Mouse (Mus musculus) neural tube, embryonic 10.5 days (tissue): ENCODE measurements around the gene Vangl2.
A peak's percentile ranks its signal among the peaks of the same experiment; 100 is the strongest.

ENCODE experiments used
- DNase-seq: peaks from one replicate; pipeline ENCODE4 v3.0.0-alpha.2; 2017; ENCODE audit warnings: low spot score; ENCODE audit errors: extremely low spot score

Gene Vangl2

DNA sequence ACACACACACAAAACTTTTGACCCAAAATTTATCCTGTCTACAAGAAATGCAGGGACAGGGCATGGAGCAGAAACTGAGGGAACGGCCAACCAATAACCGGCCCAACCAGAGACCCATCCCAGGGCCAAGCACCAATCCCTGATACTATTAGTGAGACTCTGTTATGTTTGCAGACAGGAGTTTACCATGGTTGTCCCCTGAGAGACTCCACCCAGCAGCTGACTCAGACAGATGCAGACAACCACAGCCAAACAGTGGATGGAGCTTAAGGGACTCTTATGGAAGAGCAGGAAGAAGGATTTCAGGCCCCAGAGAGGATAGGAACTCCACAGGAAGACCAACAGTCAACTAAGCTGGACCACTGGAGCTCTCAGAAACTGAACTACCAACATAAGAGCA lies 1.7 kb upstream of the Vangl2 start:
- DNase-seq: no peak

DNA sequence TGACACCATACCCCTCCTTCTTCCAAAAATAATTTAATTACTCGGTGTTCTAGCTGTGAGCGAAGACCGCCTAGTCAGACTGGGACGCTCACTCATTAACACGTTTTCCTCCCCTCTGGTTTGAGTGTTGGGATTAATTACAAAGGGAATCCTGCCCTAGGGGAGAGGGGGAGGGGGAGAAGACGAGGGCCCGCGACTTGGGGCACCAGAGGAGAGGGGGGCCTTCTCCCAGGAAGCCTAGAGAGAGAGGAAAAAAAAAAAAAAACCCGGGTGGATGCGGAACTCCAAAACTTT lies 488 bp downstream of the Vangl2 start:
- no peak for DNase-seq

DNA sequence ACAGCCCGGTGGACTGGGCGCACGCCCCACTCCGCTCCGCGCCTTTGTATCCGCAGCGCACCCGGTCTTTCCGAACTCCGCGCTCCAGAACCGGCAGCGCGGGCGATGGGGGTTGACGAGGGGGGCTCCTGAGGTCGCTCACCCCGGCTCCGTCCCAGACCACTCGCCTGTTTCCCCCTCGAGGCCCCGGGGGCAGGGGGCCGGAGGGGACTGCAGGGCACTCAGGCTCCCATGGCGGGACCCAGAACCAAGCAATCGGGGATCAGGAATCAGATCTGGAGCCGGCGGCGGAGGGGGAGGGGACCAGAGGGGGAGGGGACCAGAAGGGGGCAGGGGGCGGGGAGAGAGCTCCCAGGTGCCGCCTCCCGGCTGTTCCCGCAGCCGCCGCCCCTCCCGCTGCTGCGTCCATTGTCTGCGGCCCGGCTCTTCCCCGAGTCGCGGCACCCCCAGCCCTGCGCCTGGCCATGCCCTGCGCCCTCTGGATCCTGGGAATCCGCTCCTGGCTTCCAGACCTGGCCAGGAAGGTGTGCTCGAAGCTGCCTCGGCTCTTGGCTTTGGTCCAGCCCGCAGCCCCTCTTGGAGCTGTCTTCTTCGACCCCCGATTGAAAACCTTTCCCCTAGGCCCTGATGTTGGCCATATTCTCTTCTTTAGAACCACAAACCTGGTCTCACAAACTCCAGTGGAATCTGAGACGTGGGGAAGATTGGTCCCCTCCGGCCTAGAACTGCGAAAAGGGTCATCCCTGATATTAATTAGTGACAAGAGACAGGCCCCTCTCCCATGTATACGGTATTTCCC lies 1.0 kb downstream of the Vangl2 start:
- DNase-seq: peak; percentile 98

DNA sequence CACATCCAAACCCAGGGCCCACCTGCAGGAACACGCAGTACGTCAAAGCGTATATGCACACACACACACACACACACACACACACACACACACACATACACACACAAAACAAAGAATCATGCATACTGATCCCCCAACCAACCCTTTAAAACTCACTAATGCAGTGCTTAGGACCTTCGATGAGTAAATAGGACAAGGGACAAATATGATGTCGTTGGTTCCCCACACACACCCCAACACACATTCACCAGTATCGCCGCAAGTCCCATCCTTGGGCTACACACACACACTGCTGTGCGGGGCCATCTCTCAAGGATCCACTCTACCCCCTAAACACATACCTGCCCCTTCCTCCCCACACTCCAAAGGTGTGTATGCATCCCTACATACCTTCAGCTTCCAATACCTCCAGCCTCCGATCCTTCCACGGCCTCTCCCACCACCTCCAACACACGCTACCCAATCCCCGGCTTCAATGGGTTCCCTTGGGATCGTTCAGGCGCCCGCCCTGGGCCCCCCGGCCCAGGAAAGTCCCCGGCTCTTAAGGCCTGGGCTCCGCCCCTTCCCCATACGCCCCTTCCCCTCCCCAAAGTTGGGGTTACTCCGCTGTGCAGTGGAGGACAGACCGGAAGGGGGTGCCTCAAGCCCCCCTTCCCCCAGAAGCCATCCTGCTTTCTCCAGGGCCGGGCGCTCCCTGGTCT lies 1.9 kb downstream of the Vangl2 start:
- DNase-seq: peak; percentile 67

DNA sequence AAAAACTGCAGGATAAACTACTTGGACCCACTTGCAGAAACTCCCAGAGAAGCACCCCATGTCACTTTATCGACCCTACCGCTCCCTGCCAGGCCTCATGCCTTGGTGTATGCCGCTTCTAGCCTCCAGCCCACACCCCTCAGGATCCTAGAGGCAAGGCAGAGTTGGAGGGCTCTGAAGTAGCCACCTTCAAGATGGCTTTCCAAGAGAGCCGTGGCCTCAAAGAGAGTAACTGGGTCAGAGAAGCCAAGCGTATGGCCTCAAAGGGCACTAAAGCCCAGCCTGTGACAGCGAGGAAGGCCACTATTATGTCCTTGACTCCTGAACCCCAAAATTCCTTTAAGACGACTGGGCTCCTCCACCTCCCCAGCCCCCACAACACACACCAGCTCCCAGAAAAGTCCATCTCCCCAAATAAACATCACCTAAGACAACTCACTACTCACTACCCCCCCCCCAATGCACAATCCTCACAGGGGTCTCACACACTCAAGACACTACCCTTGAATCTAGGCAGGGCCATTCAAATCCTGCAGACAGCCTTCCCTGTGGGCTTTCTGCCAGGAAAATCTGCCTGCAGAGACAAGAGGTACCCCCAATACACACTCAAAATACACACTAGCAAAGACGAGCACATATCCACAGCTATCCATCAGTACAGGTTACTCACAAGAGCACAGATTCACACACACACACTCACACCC lies 2.9 kb downstream of the Vangl2 start:
- no peak for DNase-seq

DNA sequence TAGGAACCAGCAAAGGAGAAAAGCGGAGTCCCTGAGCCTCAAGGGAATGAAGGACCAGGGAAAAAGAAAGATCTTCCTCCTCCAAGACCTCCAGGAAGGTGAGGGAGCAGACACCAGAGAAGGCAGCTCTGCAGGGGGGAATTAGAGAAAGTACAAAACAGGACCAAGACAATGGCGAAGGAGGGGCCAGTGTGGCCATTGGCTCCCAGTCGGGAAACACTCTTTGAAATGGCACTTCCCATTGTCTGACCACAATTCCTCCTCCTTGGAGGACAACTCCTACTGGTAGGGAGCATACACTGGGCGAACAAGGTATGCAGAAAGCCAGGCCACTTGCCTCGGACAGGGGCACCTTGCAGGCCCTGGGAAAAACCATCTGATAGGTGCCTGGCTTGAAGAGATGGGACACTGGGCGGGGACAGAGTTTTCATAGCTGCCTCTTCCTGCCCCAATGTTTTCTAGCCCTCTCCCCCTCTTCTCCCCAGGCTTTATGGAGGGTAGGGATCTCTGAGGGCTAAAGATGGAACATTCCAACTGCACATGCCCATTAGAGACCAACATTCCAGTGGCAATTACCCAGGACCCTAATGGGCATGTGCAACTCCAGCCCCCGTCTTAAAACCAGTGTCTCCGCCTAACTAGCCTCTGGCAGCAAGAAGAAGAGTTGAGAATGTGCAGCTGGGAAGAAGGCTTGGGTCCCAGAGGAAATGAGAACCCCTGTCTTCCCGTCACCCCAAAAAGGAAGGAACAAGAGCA lies 3.9 kb downstream of the Vangl2 start:
- no peak for DNase-seq

DNA sequence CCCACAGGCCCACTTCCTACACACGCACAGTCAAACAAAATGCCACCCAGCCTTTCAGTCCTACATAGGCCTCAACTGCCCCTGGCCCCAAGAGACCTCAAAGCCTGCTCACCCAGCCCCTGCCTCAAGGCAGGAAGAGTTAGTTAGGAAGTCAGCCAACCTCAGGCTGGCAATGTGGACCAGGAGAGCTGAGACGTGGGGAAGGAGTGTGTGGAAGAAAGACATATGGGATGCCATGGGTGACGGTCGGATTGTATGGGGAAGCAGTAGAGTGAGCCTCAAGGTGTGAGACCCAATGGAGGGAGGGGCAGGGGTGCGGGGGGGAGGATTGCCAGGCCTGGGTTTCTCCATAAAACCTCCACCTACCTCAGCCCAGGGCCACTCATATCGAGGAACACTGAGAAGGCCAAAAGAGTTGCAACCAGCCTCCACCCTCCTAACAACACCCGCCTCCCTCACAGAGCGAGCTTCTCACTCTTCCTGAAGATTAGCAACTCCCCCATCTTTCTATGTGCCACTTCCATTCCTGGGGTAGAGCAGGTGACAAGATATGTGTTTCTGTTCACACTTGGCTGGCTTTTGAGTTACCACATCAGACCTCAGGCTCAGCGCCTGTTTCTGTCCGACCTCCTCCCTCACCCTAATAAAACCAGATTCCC lies 8.3 kb downstream of the Vangl2 start:
- DNase-seq: no peak

DNA sequence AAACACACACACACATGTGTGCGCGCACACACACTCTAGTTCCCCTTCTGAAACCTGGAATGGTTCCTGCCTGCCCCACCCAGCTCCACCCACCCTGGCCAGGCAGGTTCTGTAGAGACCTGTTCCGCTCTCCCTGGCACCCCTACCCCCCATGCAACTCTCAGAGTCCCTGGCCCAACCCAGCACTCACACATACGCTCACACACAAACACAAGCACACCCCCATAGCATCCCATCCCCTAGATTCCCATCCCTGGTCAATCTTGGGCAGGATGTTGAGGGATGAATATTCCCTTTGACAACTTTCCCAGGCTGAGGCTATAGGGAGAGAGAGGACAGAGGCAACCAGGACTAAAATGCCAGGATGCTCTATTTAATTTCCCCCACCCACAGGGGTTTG lies 8.9 kb downstream of the Vangl2 start:
- no peak for DNase-seq

DNA sequence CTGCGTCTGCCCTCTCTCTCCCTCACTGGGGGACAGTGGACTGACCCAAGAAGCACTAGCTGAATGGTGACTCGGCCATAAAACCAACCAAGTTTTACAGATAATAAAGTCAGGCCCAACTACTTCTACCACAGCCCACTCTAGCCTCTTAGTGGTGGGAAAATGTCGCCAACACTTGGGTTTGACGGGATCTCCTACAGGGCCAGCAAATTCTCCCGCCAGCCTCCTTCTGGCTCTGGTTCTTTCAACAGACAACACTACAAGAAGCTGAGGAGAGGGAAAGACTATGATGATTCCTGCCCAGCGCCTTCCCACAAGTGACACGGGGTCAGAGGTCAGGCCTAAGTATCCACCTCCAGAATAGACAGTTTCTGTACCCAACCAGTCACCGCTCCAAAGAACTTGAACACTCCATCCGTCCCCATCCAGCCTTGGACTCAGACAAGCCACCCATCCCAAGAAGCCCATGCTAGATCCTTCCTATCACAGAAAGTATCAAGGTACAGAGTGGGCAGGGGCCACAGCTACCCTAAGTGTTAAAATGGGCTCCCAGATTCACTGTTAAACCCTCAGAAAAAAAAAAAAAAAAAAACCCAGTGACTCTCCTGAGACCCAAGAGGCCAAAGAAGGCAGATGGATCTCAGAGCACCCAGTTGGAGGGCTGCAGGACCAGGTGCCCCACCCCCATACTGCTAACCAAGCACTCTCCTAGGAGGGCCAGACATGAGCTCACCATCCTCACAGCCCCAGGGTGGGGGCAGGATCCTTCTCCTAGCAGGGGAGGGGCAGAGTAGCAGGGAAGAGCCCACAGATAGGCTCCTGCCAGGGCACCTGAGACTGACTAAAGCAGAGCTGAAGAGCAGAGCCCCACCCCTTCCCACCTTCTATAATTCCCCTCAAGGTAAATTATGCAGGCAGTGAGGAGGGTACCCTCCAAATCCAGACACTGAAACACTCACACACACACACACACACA lies 9.6 kb downstream of the Vangl2 start:
- DNase-seq: no peak

DNA sequence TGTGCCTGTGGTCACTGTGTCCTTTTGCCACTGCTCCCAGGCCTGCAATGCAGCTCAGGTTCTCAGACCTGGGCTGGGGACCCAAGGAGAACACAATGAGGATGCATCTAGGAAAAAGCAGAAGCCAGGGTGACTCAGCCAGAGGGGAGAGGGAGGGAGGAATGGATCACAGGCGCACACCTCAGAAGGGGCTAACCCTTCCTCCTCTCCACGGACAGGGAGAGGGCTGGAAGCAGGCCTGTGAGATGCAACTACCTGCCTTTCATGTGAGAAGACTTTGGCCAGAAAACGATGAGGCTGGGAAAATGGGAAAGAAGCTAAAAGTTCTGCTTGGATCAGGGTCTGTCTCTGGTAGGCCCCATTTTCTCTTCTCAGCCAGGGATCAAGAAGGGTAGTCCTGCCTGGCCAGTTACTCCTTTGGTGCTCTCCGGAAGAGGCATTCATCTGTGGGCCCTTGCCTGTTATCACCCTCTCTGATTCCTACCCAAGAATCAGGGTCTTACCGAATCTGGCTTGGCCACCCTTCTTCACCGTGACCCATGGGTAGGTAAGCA lies 10.7 kb downstream of the Vangl2 start:
- no peak for DNase-seq

DNA sequence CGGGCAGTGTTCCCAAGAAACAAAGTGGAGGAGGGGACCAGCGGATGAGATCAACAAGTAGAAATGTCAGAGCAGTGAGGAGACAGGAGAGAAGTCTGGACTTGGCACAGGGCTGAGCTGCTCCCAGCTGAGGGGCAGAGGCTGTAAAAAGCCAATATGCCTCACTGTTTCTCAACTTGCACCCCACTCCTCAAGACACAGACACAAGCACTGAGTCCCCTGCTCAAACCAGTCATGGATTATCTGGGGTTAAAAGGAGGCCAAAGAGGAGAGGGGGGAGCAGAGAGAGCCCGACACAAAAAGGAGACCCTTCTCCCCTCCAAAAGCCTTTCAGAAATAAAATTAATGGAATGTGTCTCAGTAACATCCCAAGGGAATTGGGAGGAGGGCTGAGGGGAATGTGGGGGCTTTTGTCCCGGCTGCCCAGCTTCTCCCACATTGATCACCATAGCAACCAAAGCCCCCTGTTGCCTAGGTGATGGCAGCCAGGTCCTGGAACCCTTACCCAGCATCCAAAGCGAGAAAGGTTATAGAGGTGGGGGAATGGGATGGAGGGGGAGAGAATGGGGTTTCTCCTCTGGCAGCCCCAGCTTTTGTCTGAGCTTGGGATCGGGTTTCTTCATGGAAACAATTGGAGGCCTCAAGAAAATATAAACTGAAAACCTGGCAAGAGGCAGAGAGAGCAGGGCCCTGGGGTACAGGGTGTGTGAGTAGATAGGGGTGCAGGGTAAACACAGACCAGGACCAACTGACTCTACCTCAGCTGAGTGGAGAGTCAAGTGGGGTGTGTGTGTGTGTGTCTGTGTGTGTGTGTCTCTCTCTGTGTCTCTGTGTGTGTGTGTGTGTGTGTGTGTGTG lies 11.4 kb downstream of the Vangl2 start:
- peak; percentile 86 for DNase-seq

DNA sequence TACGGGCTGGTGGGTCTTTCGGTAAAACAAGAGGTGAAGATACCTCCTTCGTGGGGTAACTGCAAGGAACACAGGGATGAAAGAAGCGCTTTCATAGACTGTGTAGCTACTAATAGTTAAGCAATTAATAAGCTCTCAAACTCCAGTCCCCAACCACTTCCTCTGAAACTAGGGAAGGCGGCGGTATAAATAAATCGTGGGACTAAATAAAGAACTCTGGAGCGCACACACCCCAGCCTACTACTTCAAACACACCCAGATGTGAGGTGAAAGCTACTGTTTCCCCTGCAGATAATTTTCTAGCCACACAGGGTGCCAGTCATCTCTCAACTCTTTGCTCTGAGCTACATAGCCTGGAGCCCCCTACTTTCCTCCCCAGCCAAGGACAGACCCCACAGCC lies 12.2 kb downstream of the Vangl2 start:
- DNase-seq: no peak

DNA sequence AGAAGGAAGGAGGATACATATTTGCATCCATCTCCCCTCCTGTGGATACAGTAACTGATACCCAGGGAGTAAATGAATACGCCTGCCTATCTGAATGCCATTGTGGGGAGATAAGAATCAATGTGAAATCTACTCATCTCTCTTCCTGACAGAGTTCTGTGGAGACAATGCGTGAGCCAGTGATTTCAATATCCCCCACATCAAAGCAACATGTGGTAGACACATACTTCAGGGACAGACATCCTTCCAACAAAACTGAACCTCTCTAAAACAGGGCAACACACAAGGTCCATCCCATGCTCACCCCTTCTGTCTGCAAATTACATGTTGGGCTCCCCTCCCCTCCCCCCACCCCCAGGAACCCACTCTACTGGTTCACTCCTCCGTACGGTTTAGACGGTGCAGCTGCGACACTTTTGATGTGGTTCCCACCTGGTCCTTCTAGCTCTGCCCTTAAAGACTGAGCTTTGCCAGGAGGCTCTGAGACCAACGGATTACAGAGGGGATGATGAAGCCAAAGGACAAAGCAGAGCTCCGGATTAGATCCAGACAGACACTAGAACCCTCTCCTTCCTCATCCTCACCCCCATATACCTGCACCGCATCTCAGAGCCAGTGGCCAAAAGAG lies 12.8 kb downstream of the Vangl2 start:
- no peak for DNase-seq

DNA sequence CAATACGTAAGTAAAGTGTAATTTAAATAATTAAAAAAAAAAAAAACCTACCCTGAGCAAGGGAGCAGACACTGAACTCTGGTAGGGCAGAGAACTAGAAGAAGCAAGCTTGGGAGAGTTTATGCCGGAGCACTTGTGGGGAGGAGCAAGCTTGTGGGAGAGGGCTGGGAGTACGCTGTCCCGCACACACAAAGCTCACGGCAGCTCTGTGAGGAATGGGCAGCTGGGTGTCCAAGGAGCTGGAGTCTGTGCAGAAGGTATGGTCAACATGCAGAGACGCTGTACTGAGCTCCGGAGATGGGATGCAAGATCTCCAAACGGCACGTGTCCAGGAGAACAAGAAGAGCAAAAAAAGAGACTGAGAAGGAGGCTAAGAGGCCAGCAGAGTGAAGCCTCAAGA lies 13.5 kb downstream of the Vangl2 start:
- no peak for DNase-seq

DNA sequence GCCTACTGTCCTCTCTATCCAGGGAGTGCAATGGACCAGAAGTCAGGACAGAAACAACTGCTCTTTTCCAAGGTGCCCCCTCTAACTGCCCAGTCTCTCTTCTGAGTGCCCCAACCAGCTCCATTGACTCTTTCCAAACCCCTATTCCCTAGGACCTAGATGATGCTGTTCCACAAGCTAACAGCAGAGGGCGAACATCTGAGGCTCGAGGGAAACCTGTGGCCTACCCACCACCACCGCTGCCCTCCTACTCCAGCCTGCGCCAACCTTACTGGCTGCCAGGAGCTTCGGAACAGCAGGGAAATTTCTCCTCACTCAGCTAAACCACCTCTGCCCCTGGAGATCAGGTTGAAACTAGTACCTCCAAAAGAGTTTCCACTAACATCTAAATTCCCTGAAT lies 16.2 kb downstream of the Vangl2 start:
- peak; percentile 77 for DNase-seq

DNA sequence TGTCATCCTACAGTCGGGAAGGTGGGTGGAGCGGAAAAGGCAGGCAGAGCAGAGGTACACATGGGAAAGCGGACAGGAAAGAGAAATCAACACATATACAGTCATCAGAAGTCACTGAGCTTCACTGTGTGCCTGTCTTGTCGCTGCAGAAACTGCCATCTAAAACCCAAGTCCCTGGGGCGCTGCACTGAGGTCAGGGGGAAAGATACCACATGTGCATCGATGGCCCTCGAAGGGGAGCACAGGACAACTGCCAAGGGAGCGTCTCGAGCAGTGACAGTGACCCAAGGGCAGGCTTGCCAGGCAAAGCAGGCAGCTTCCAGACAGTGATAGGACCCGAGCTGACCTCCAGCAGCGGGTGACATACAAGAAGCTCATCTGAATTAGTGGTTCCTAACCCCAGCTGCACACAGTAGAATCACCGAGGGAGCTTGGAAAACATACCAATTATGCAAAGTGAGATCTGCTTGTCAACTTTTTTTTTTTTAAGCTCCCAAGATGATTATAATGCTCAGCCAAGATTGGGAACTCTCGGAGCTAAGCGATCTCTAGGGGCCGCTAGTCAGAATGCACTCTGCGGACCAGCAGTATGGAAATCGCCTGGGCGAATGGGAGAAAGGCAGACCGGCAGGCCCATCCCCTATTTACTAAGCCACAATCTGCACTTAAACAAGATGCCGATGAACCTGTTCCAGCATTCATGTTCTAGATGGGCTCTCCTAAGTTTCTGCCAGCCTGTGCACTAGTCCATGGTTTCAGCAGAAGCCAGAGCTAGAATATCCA lies 18.0 kb downstream of the Vangl2 start:
- no peak for DNase-seq

DNA sequence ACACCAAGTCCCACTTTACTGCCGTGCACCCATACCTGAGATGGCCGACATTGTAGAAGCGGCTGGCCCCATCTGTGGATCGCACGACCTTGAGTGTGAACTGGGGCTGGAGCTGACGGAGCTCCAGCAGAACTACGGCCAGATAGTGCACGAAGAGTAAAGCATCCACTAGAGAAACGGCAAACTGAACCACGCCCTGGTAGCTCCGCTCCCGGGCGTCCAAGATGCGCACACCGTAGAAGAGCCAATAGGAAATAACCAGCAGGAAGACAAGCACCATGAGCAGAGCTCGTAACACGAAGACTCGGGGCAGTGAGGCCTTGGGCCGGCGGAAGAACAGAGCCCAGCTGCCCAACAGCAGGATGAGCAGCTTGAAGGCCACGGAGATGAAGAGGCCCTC lies 18.8 kb downstream of the Vangl2 start:
- no peak for DNase-seq

DNA sequence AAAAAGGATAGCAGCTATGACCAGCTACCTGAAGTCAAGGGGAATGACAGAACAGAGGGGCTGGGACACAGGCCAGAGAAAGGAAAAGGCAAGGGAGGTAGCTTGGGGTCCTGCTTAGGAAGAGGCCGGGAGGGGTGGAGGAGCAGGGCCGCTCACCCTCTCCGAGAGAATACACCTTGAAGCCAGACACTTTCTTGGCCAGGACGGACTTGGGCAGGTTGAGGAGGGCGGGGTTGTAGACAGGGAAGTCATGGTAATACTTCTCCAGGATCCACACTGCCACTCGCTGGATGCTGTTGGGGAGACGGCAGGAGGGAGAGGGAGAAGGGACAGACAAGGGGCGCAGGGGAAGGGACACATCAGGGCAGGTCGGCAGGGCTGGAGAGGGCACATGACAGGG lies 19.9 kb downstream of the Vangl2 start:
- no peak for DNase-seq
